Mouse (Mus musculus): ENCODE measurements around the gene Rlf. TPM values are rescaled to one million over a fixed set of nuclear protein-coding genes. Genes with fewer than 3 reads are reported as not detected.
"Not testable (repeated sequence)": the region's sequence is repeated elsewhere in the genome, so short reads cannot be mapped to it uniquely, and the experiment has no call there.

The Rlf gene
- polyA plus RNA-seq, 1 experiment from 2014 or later: 27.3 TPM

GRCm38 (mm10) chr4:121213936-121214792 lies 720 bp downstream of the Rlf start:
- Histone ChIP-seq H3K4me1 (peaks cover 13% of the 10 kb centered on the region), H3K27ac (peak overlapping the region; percentile 91), H3K9me3 (no peaks in the 10 kb centered on the region), H3K36me3 (no peaks in the 10 kb centered on the region), H3K27me3 (no peaks in the 10 kb centered on the region), H3K4me3 (peak overlapping the region; percentile 91), H3K9ac (peak overlapping the region; percentile 94), H3K4me2 (peak overlapping the region; percentile 63)
- peak; percentile 65 for ATAC-seq (ENCODE audit: insufficient number of reproducible peaks, low FRiP score, low TSS enrichment, low read depth)
- 1% methylated on average over 36 of the region's 36 CpGs for WGBS

DNA sequence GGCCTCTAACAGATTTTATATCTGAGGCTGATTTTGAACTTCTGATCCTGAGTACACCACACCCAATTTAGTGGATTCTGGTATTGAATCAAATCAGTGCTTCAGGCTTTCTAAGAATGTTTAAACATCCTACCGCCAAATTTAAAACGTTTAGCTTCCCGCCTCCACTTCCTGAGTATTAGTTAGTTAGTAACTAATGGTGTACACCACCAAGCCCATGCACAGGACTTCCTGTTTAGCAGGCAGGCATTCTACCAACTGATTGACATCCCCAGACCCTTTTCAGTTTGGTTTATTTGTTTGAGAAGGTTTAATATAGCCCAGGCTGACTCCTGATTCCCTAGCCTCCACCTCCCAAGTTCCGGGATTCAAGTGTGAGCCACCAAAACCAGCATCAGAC lies 6.0 kb downstream of the Rlf start:
- Histone ChIP-seq H3K9ac (no peak overlapping the region), H3K36me3 (no peaks in the 10 kb centered on the region), H3K27ac (no peak overlapping the region), H3K9me3 (no peaks in the 10 kb centered on the region), H3K4me1 (peaks cover 10% of the 10 kb centered on the region), H3K4me2 (no peak overlapping the region), H3K27me3 (no peaks in the 10 kb centered on the region), H3K4me3 (no peak overlapping the region)
- ATAC-seq (ENCODE audit: insufficient number of reproducible peaks, low FRiP score, low TSS enrichment, low read depth): no peak
- WGBS: 84% methylated on average over 4 of the region's 4 CpGs

GRCm38 (mm10) chr4:121197856-121198255 lies 17.0 kb downstream of the Rlf start:
- no peaks in the 10 kb centered on the region for H3K9me3 ChIP-seq
- no peak for ATAC-seq (ENCODE audit: insufficient number of reproducible peaks, low FRiP score, low TSS enrichment, low read depth)
- H3K9ac ChIP-seq: no peak overlapping the region
- H3K4me1 ChIP-seq: no peaks in the 10 kb centered on the region
- H3K27ac ChIP-seq: no peak overlapping the region
- 61% methylated on average over 4 of the region's 4 CpGs for WGBS
- H3K36me3 ChIP-seq: peaks cover 5% of the 10 kb centered on the region; the same call in 1 of the 2 replicates
- H3K4me3 ChIP-seq: no peak overlapping the region
- no peaks in the 10 kb centered on the region for H3K27me3 ChIP-seq
- no peak overlapping the region for H3K4me2 ChIP-seq

DNA sequence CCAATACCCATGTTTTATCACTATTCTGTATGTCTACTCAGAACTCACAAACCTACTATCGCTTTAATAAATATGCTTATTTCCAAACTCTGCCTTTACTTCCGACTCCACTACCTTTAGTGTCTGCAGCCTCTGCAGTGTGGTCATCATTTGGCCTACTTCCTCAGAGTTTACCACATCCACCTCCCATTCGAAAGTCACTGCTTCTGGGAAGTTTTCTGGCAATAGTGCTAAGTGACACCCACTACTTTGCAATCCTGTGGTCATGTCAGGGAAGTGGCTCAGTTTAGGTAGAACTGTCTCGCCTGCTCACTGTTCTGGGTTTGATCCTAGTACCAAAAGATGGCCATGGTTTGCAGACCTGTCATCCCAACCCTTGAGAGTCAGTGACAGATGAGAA lies 17.9 kb downstream of the Rlf start:
- ATAC-seq (ENCODE audit: insufficient number of reproducible peaks, low FRiP score, low TSS enrichment, low read depth): no peak
- Histone ChIP-seq H3K4me3 (no peak overlapping the region), H3K36me3 (peaks cover 5% of the 10 kb centered on the region; the same call in 1 of the 2 replicates), H3K4me1 (no peaks in the 10 kb centered on the region), H3K9ac (no peak overlapping the region), H3K27me3 (no peaks in the 10 kb centered on the region), H3K4me2 (no peak overlapping the region), H3K9me3 (no peaks in the 10 kb centered on the region), H3K27ac (no peak overlapping the region)
- WGBS: 92% methylated on average over 4 of the region's 4 CpGs

- Histone ChIP-seq H3K4me3 (no peak overlapping the region), H3K36me3 (peaks cover 5% of the 10 kb centered on the region; the same call in 1 of the 2 replicates), H3K9me3 (no peaks in the 10 kb centered on the region), H3K4me1 (no peaks in the 10 kb centered on the region), H3K4me2 (no peak overlapping the region), H3K27me3 (no peaks in the 10 kb centered on the region), H3K27ac (no peak overlapping the region), H3K9ac (no peak overlapping the region)
- WGBS: 89% methylated on average over 2 of the region's 2 CpGs
- ATAC-seq (ENCODE audit: insufficient number of reproducible peaks, low FRiP score, low TSS enrichment, low read depth): no peak
Measured at GRCm38 (mm10) chr4:121196205-121196604, 18.7 kb downstream of the Rlf start.

GRCm38 (mm10) chr4:121194736-121195135 lies 20.1 kb downstream of the Rlf start:
- no peak overlapping the region for H3K4me3 ChIP-seq
- no peak overlapping the region for H3K4me2 ChIP-seq
- H3K36me3 ChIP-seq: peaks cover 12% of the 10 kb centered on the region; the same call in 1 of the 2 replicates
- ATAC-seq (ENCODE audit: insufficient number of reproducible peaks, low FRiP score, low TSS enrichment, low read depth): no peak
- H3K27ac ChIP-seq: no peak overlapping the region
- H3K9me3 ChIP-seq: no peaks in the 10 kb centered on the region
- no peak overlapping the region for H3K9ac ChIP-seq
- H3K27me3 ChIP-seq: no peaks in the 10 kb centered on the region
- H3K4me1 ChIP-seq: no peaks in the 10 kb centered on the region

- H3K36me3 ChIP-seq: peaks cover 22% of the 10 kb centered on the region
- WGBS: 88% methylated on average over 2 of the region's 2 CpGs
- H3K9me3 ChIP-seq: no peaks in the 10 kb centered on the region
- H3K4me2 ChIP-seq: no peak overlapping the region
- H3K4me3 ChIP-seq: no peak overlapping the region
- H3K4me1 ChIP-seq: no peaks in the 10 kb centered on the region
- H3K27me3 ChIP-seq: no peaks in the 10 kb centered on the region
- no peak for ATAC-seq (ENCODE audit: insufficient number of reproducible peaks, low FRiP score, low TSS enrichment, low read depth)
- H3K27ac ChIP-seq: no peak overlapping the region
- no peak overlapping the region for H3K9ac ChIP-seq
Measured at GRCm38 (mm10) chr4:121192306-121192705, 22.6 kb downstream of the Rlf start.

- ATAC-seq (ENCODE audit: insufficient number of reproducible peaks, low FRiP score, low TSS enrichment, low read depth): no peak
- H3K27me3 ChIP-seq: no peaks in the 10 kb centered on the region
- H3K9me3 ChIP-seq: no peaks in the 10 kb centered on the region
- no peak overlapping the region for H3K4me2 ChIP-seq
- H3K4me1 ChIP-seq: no peaks in the 10 kb centered on the region
- no peak overlapping the region for H3K27ac ChIP-seq
- no peak overlapping the region for H3K9ac ChIP-seq
- H3K4me3 ChIP-seq: no peak overlapping the region
- H3K36me3 ChIP-seq: peaks cover 22% of the 10 kb centered on the region
- 95% methylated on average over 3 of the region's 3 CpGs for WGBS
Measured at GRCm38 (mm10) chr4:121189341-121189740, 25.5 kb downstream of the Rlf start.

DNA sequence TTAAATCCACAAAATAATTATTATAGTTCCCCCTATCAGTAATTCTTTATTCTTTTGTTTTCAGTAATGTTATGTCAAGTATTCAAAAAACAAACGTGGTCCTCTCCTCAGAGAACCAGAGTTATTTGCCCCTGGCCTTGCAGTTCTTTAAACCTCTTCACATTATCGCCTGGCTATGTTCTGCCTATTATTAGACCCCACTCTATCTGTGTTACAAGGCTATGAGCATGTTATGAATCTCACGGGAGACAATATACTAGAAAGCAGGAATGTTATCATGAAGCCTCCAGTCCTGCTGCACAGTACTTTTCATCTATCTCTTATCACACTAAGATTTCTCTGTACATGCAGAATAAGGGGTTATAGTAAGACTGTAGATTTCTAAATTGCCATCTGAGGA lies 35.2 kb downstream of the Rlf start:
- WGBS: 95% methylated on average over 3 of the region's 3 CpGs
- H3K4me3 ChIP-seq: no peak overlapping the region
- no peaks in the 10 kb centered on the region for H3K9me3 ChIP-seq
- no peak overlapping the region for H3K4me2 ChIP-seq
- no peak overlapping the region for H3K9ac ChIP-seq
- no peaks in the 10 kb centered on the region for H3K27me3 ChIP-seq
- no peak for ATAC-seq (ENCODE audit: insufficient number of reproducible peaks, low FRiP score, low TSS enrichment, low read depth)
- no peak overlapping the region for H3K27ac ChIP-seq
- peaks cover 34% of the 10 kb centered on the region for H3K36me3 ChIP-seq
- H3K4me1 ChIP-seq: no peaks in the 10 kb centered on the region

GRCm38 (mm10) chr4:121167656-121168055 lies 47.2 kb downstream of the Rlf start:
- 99% methylated on average over 2 of the region's 2 CpGs for WGBS
- Histone ChIP-seq H3K27ac (no peak overlapping the region), H3K4me2 (no peak overlapping the region), H3K9me3 (no peaks in the 10 kb centered on the region; the same call in 1 of the 2 replicates), H3K36me3 (peaks cover 52% of the 10 kb centered on the region), H3K4me3 (no peak overlapping the region), H3K4me1 (no peaks in the 10 kb centered on the region), H3K9ac (no peak overlapping the region), H3K27me3 (no peaks in the 10 kb centered on the region)
- ATAC-seq (ENCODE audit: insufficient number of reproducible peaks, low FRiP score, low TSS enrichment, low read depth): no peak

DNA sequence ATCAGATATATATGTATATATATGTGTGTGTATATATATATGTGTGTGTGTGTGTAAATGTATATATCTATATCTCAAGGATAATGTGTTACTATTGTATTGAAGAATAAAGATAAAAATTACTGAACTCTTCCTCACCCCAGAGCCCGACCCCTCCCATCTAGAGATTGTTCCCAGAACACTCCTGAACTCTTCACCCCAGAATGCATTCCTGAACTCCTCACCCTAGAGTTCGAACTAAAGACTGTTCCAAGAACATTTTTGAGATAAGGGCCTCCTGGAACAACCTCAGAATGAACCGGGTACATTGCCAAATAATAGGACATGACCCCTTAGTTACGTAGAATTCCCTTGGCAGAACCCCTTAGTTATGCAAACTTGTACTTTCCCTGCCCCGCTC lies 48.2 kb downstream of the Rlf start:
- H3K9me3 ChIP-seq; H3K27me3 ChIP-seq; H3K4me3 ChIP-seq; H3K27ac ChIP-seq; ATAC-seq (ENCODE audit: insufficient number of reproducible peaks, low FRiP score, low TSS enrichment, low read depth); H3K9ac ChIP-seq; H3K4me1 ChIP-seq; H3K4me2 ChIP-seq: not testable (repeated sequence)
- WGBS: 84% methylated on average over 4 of the region's 5 CpGs
- H3K36me3 ChIP-seq: peaks cover 49% of the 10 kb centered on the region

DNA sequence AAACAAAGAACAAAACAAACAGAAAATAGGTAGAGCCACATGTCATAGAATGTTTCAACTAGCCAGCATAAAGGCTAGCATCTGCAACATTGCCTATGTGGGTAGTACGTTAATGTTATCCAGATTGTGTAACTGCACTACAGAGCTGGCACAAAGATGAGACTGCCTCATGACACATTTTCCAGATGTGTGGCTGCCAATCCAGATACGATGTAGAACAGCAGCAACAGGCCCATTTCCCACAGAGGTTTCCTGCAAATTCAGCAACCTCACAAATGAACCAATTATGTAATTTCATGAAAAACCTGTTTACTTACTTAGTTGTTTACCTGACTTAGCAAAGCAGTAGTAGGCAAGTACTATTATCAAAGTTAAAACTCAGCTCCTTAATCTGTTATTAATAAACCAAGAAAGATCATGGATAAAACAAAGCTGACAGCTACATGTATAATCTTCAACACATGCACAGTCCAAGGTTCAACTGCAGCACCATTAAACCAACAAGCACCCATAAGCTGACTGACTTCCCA lies 51.3 kb downstream of the Rlf start:
- no peak overlapping the region for H3K27ac ChIP-seq
- ATAC-seq (ENCODE audit: insufficient number of reproducible peaks, low FRiP score, low TSS enrichment, low read depth): no peak
- H3K9ac ChIP-seq: no peak overlapping the region
- no peaks in the 10 kb centered on the region for H3K27me3 ChIP-seq
- no peak overlapping the region for H3K4me3 ChIP-seq
- H3K36me3 ChIP-seq: peaks cover 34% of the 10 kb centered on the region
- no peaks in the 10 kb centered on the region for H3K9me3 ChIP-seq
- 67% methylated on average over 2 of the region's 2 CpGs for WGBS
- no peaks in the 10 kb centered on the region for H3K4me1 ChIP-seq
- H3K4me2 ChIP-seq: no peak overlapping the region
